Mouse (Mus musculus) intestine, embryonic 15.5 days (tissue): ENCODE results near the gene Akap2. TPM values are rescaled to one million over a fixed set of nuclear protein-coding genes. Genes with fewer than 3 reads are reported as not detected.
"Not testable (repeated sequence)": the region's sequence is repeated elsewhere in the genome, so short reads cannot be mapped to it uniquely, and the experiment has no call there.

Source experiments
- ATAC-seq: fragments of 200-750 bp; cut with Nextera tagmentation; 2 replicates; pipeline ENCODE4 v1.8.0; 2017; ENCODE audit warnings: moderate TSS enrichment, moderate library complexity
- H3K27ac ChIP-seq: fragments of 300-500 bp; sonication (generic); 2 replicates; pipeline ENCODE4 v1.5.1; 2015; ENCODE audit warnings: mild to moderate bottlenecking, inconsistent platforms
- H3K27me3 ChIP-seq: fragments of 300-500 bp; sonication (generic); replicated peaks from 2 replicates; pipeline ENCODE4 v1.6.1; 2015; ENCODE audit warnings: inconsistent platforms
- H3K36me3 ChIP-seq: fragments of 300-500 bp; sonication (generic); 2 replicates; pipeline ENCODE4 v1.6.1; 2015; ENCODE audit warnings: inconsistent platforms
- H3K4me1 ChIP-seq: fragments of 300-500 bp; sonication (generic); replicated peaks from 2 replicates; pipeline ENCODE4 v1.6.1; 2015; ENCODE audit warnings: inconsistent platforms
- H3K4me2 ChIP-seq: fragments of 300-500 bp; sonication (generic); replicated peaks from 2 replicates; pipeline ENCODE4 v1.6.1; 2015; ENCODE audit warnings: mild to moderate bottlenecking, inconsistent platforms
- H3K4me3 ChIP-seq: fragments of 300-500 bp; sonication (generic); replicated peaks from 2 replicates; pipeline ENCODE4 v1.5.1; 2015; ENCODE audit warnings: inconsistent platforms
- H3K9ac ChIP-seq: fragments of 300-500 bp; sonication (generic); 2 replicates; pipeline ENCODE4 v1.6.1; 2015; ENCODE audit warnings: inconsistent platforms
- H3K9me3 ChIP-seq: fragments of 300-500 bp; sonication (generic); 2 replicates; pipeline ENCODE4 v1.6.1; 2016; ENCODE audit warnings: inconsistent platforms
- WGBS: fragments of 180-500 bp; shearing (Covaris S2); methylation state at CpG from one replicate; pipeline ENCODE4 v1.1.7; 2015; 5-methylcytosine and 5-hydroxymethylcytosine counted together
- polyA plus RNA-seq: library from polyadenylated mRNA; unstranded; fragments of >200 nt; fragmentation: Nextera tagmentation; extraction: Ambion mirVana; gene quantifications from 2 replicates; pipeline ENCODE4 v1.2.1, GENCODE M21; 2015

The Akap2 gene
- polyA plus RNA-seq, 1 experiment from 2014 or later, result 22.5 TPM

GRCm38 (mm10) chr4:57867454-57867853, 150.0 kb downstream of the Akap2 start:
- Histone ChIP-seq H3K27ac (no peak overlapping the region), H3K4me3 (no peak overlapping the region), H3K9me3 (no peaks in the 10 kb centered on the region), H3K9ac (no peak overlapping the region), H3K36me3 (no peaks in the 10 kb centered on the region), H3K4me1 (0 out of 2 replicates have a peak, but pooled peaks cover 3% of the 10 kb centered on the region), H3K4me2 (no peak overlapping the region), H3K27me3 (no peaks in the 10 kb centered on the region)
- ATAC-seq, result no peak
- 56% methylated on average over 10 of the region's 10 CpGs for WGBS

DNA sequence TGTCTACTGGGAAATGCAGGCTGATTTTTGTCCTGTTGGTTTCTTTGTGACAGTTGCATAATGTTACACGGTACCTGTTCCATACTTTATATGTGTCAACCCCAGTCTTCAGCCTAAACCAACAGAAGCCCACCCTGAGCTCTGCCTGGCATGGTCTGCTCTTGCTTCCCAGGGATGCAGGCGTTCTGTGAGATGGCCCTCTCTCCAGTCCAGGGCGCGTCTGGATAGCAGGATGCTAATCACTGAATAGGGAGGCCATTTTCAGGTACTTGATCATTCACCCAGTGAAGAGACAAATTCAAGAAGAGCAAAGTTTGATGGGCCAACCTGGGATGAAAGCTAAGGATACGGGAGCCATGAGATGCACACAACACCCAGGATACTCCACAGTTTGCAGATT, 161.7 kb downstream of the Akap2 start:
- H3K4me3 ChIP-seq, result no peak overlapping the region
- WGBS, result 89% methylated on average over 5 of the region's 5 CpGs
- ATAC-seq, result no peak
- no peak overlapping the region for H3K9ac ChIP-seq
- no peaks in the 10 kb centered on the region for H3K27me3 ChIP-seq
- H3K4me1 ChIP-seq, result no peaks in the 10 kb centered on the region; the same call in 1 of the 2 replicates
- no peaks in the 10 kb centered on the region for H3K36me3 ChIP-seq
- H3K4me2 ChIP-seq, result no peak overlapping the region
- no peaks in the 10 kb centered on the region for H3K9me3 ChIP-seq
- H3K27ac ChIP-seq, result no peak overlapping the region

DNA sequence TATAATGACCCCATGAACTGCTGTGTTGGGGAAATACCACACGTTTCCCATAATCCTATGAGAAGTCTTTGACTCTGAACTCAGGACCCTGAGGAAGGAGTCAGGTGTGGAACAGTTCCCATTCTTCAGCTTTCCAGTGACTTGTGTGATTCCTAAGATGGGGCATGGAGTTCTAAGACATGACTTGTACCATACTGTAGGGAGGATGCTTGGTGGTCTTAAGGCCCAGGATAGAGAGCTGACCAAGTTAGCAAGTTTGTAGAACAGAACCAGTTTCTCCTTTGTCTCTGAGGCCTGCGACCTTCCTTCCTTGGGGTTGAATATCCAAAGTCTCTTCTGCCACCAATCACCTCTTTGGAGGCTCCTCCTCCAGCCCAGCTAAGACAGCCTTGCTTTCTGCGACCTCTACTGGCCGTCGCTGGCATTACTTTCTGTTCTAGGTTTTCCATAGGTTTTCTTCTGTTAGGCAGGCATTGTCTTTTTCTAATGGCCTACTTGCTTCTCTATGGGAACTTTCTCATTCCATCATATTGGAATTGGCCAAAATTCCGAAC, 162.4 kb downstream of the Akap2 start:
- no peaks in the 10 kb centered on the region for H3K27me3 ChIP-seq
- no peak overlapping the region for H3K9ac ChIP-seq
- 13% methylated on average over 6 of the region's 6 CpGs for whole genome bisulfite sequencing
- no peaks in the 10 kb centered on the region; the same call in 1 of the 2 replicates for H3K4me1 ChIP-seq
- no peaks in the 10 kb centered on the region for H3K36me3 ChIP-seq
- no peaks in the 10 kb centered on the region for H3K9me3 ChIP-seq
- H3K27ac ChIP-seq, result no peak overlapping the region
- H3K4me2 ChIP-seq, result no peak overlapping the region
- ATAC-seq, result peak; percentile 58; the same call in 1 of the 2 replicates
- H3K4me3 ChIP-seq, result no peak overlapping the region

DNA sequence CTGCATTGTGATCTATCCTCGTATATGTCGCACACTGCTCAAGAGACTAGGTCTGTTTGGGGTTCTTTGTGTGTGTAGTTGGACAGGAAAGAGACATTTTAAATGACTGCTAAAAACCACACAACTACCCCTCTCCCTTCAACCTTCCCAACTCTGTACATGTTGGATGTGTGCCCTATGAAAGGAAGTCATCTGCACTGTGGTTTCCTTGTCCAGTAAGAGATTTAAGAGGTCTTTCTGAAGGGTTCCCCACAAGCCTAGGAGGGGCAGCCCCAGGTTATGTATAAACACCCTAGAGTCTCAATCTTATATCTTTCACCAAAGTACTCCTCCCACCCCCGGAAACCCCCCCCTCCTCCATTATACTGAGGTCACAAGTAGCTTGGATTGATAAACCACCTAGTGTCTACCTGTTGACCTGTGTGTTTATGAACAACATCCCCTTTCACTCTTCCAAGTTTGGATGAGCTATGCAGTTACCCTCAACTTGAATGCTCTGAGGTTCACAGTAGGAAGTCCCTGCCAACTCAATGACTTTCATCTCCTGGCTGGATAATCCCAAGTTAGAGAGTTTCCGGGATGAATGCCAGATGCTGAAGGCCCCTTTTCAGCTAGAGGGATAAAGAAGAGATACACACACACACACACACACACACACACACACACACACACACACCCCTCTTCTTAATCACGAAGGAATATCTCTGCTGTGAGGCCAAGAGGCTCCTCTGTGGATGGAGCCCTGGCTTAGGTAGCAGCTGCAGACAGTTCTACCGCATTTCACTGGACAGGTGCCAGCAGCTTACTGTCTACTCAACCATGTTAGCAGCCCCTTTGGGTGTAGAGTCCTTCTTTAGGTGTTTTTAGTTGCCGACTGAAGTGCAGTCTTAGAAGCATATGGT, 166.3 kb downstream of the Akap2 start:
- H3K9ac ChIP-seq, result no peak overlapping the region
- WGBS, result 66% methylated on average over 7 of the region's 7 CpGs
- no peak overlapping the region for H3K4me3 ChIP-seq
- H3K4me2 ChIP-seq, result no peak overlapping the region
- no peaks in the 10 kb centered on the region for H3K36me3 ChIP-seq
- H3K4me1 ChIP-seq, result peaks cover 3% of the 10 kb centered on the region; the same call in 1 of the 2 replicates
- no peaks in the 10 kb centered on the region for H3K27me3 ChIP-seq
- ATAC-seq, result 0 out of 2 replicates have a peak, but pooled peaks have one; percentile 23
- H3K27ac ChIP-seq, result no peak overlapping the region
- no peaks in the 10 kb centered on the region for H3K9me3 ChIP-seq

DNA sequence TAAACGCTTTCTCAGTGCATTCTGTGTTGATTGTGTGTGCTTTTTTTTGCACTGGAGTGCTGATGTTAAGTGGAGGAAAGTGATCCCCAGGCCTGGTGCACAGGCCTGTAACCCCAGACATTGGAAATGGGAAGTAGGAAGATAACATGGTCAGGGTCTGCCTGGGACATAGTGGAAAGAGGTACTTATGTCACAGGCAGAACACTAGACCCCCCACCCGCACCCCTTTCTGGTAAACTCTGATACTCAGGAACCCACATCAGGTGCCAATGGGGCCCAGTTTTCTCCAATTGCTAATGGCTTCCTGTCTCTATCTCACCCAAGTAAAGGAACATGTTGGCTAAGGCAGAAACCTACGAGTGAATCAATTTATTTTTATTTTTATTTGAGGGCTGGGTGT, 167.1 kb downstream of the Akap2 start:
- H3K9ac ChIP-seq, result no peak overlapping the region
- no peak for ATAC-seq
- H3K4me2 ChIP-seq, result no peak overlapping the region
- peaks cover 3% of the 10 kb centered on the region; the same call in 1 of the 2 replicates for H3K4me1 ChIP-seq
- H3K9me3 ChIP-seq, result no peaks in the 10 kb centered on the region
- WGBS, result 81% methylated on average over 3 of the region's 3 CpGs
- H3K27me3 ChIP-seq, result no peaks in the 10 kb centered on the region
- H3K4me3 ChIP-seq, result no peak overlapping the region
- H3K36me3 ChIP-seq, result no peaks in the 10 kb centered on the region
- no peak overlapping the region for H3K27ac ChIP-seq

DNA sequence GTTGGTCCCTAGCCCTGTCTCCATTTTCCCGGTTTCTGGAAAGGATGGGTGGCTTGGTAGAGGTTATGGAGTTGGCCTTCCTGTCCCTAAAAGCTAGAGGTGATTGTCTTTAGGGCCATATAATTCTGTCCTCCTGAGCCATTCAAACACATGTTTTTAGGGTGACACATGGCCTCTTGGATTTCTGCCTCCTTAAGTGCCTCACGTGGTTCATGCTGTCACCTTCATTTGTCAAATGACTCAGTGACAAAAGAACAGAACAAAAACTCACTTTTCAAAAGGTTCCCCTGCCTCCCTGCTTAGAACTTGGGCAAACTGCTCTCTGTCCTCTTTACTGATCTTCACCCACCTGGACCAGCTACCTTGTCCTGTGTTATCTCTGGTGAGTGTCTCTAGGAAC, 167.7 kb downstream of the Akap2 start:
- Histone ChIP-seq H3K27ac (no peak overlapping the region), H3K4me1 (peaks cover 3% of the 10 kb centered on the region; the same call in 1 of the 2 replicates), H3K9ac (no peak overlapping the region), H3K9me3 (no peaks in the 10 kb centered on the region), H3K4me3 (no peak overlapping the region), H3K4me2 (no peak overlapping the region), H3K27me3 (no peaks in the 10 kb centered on the region), H3K36me3 (no peaks in the 10 kb centered on the region)
- 71% methylated on average over 2 of the region's 2 CpGs for WGBS
- ATAC-seq, result no peak

- no peak overlapping the region for H3K4me2 ChIP-seq
- ATAC-seq, result peak; percentile 59; the same call in 1 of the 2 replicates
- WGBS, result 48% methylated on average over 11 of the region's 11 CpGs
Observed at GRCm38 (mm10) chr4:57886066-57886887, 168.8 kb downstream of the Akap2 start.

DNA sequence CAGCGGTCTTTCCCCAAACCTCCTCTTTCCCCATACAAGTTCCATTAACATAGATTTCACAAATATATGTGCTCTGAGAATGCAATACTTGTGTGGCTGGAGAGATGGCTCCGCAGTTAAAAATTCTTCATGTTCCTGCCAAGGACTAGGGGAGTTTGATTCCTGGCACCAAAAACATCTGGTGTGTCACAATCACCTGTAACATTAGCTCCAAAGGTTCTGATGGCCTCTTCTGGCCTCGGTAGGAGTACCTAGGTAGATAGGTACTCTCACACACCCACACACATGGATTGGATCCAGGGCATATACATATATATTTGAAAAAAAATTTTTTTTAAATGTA, 169.4 kb downstream of the Akap2 start:
- ATAC-seq, result no peak
- Histone ChIP-seq H3K36me3 (no peaks in the 10 kb centered on the region), H3K4me3 (no peak overlapping the region), H3K4me2 (no peak overlapping the region), H3K27me3 (no peaks in the 10 kb centered on the region), H3K4me1 (peaks cover 3% of the 10 kb centered on the region; the same call in 1 of the 2 replicates), H3K9me3 (no peaks in the 10 kb centered on the region), H3K9ac (no peak overlapping the region), H3K27ac (no peak overlapping the region)
- WGBS, result 91% methylated on average over 3 of the region's 3 CpGs

More at GRCm38 (mm10) chr4:57886066-57886887, 168.8 kb downstream of the Akap2 start:
- H3K4me1 ChIP-seq, result peaks cover 3% of the 10 kb centered on the region; the same call in 1 of the 2 replicates
- no peaks in the 10 kb centered on the region for H3K9me3 ChIP-seq
- no peaks in the 10 kb centered on the region for H3K36me3 ChIP-seq
- no peak overlapping the region for H3K9ac ChIP-seq
- H3K4me3 ChIP-seq, result no peak overlapping the region
- no peak overlapping the region for H3K27ac ChIP-seq
- no peaks in the 10 kb centered on the region for H3K27me3 ChIP-seq

DNA sequence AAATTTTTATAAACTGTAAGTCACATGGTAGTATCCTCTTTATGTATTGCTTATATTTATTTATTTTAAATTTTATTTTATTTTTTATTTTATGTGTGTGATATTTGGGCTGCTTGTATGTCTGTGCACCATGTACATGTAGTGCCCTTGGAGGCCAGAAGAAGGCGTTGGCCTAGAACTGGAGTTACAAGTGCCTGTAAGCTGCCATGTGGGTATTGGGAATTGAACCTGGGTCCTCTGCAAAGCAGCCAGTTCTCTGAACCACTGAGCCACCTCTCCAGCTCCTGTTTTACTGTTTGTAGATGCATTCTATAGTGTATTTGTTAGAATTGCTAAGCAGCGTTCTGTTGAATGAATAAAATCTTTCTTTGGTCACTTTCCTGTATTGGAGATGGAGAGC, 170.8 kb downstream of the Akap2 start:
- Histone ChIP-seq H3K9ac (no peak overlapping the region), H3K27ac (no peak overlapping the region), H3K4me3 (no peak overlapping the region), H3K4me2 (no peak overlapping the region), H3K27me3 (no peaks in the 10 kb centered on the region), H3K9me3 (no peaks in the 10 kb centered on the region), H3K4me1 (peaks cover 3% of the 10 kb centered on the region; the same call in 1 of the 2 replicates), H3K36me3 (no peaks in the 10 kb centered on the region)
- 90% methylated on average over 2 of the region's 2 CpGs for WGBS
- ATAC-seq, result no peak

GRCm38 (mm10) chr4:57888978-57889377, 171.5 kb downstream of the Akap2 start:
- not testable (repeated sequence) for H3K4me1 ChIP-seq, H3K27me3 ChIP-seq, H3K9ac ChIP-seq, H3K36me3 ChIP-seq, H3K4me2 ChIP-seq, H3K9me3 ChIP-seq, ATAC-seq, H3K4me3 ChIP-seq, H3K27ac ChIP-seq
- 94% methylated on average over 1 of the region's 1 CpGs for WGBS

GRCm38 (mm10) chr4:57889773-57890172, 172.3 kb downstream of the Akap2 start:
- Histone ChIP-seq H3K27me3 (no peaks in the 10 kb centered on the region), H3K9ac (no peak overlapping the region), H3K4me2 (no peak overlapping the region), H3K9me3 (no peaks in the 10 kb centered on the region), H3K27ac (no peak overlapping the region), H3K4me1 (peaks cover 3% of the 10 kb centered on the region; the same call in 1 of the 2 replicates), H3K36me3 (no peaks in the 10 kb centered on the region), H3K4me3 (no peak overlapping the region)
- ATAC-seq, result no peak
- 87% methylated on average over 8 of the region's 8 CpGs for WGBS

GRCm38 (mm10) chr4:57892001-57892586, 174.6 kb downstream of the Akap2 start:
- ATAC-seq, result no peak
- H3K27ac ChIP-seq, result no peak overlapping the region
- H3K4me1 ChIP-seq, result peaks cover 10% of the 10 kb centered on the region; the same call in 1 of the 2 replicates
- no peaks in the 10 kb centered on the region for H3K9me3 ChIP-seq
- no peak overlapping the region for H3K9ac ChIP-seq
- H3K27me3 ChIP-seq, result no peaks in the 10 kb centered on the region
- H3K36me3 ChIP-seq, result no peaks in the 10 kb centered on the region
- WGBS, result 82% methylated on average over 10 of the region's 10 CpGs
- no peak overlapping the region for H3K4me2 ChIP-seq
- H3K4me3 ChIP-seq, result no peak overlapping the region
